Mouse (Mus musculus) 3T3-L1 (cell line): Measurements from ENCODE around the gene Pwwp2a.
A peak's percentile ranks its signal among the peaks of the same experiment; 100 is the strongest.

ENCODE experiments used
- DNase-seq: peaks from one replicate; pipeline ENCODE4 v3.0.0-alpha.2; 2015; ENCODE audit warnings: low read depth, low spot score

Pwwp2a gene

GRCm38 (mm10) chr11:43681472-43682414, at the start of gene Pwwp2a:
Pwwp2a (plus strand) TSS chr11:43681998.
- peak; percentile 99 for DNase-seq

- DNase-seq = no peak
Measured at GRCm38 (mm10) chr11:43632566-43632965, 49.2 kb upstream of the Pwwp2a start.

- no peak for DNase-seq
Measured at GRCm38 (mm10) chr11:43633165-43633564, 48.6 kb upstream of the Pwwp2a start.

GRCm38 (mm10) chr11:43633658-43634401, 48.0 kb upstream of the Pwwp2a start:
- no peak for DNase-seq

GRCm38 (mm10) chr11:43636761-43637160, 45.0 kb upstream of the Pwwp2a start:
- DNase-seq = no peak

GRCm38 (mm10) chr11:43638486-43638885, 43.3 kb upstream of the Pwwp2a start:
- DNase-seq = no peak

GRCm38 (mm10) chr11:43643180-43643591, 38.6 kb upstream of the Pwwp2a start:
- peak; percentile 95 for DNase-seq

GRCm38 (mm10) chr11:43645286-43645685, 36.5 kb upstream of the Pwwp2a start:
- DNase-seq = peak; percentile 16

GRCm38 (mm10) chr11:43653051-43653475, 28.7 kb upstream of the Pwwp2a start:
- DNase-seq = no peak

- no peak for DNase-seq
Measured at GRCm38 (mm10) chr11:43656464-43656863, 25.3 kb upstream of the Pwwp2a start.

- DNase-seq = no peak
Measured at GRCm38 (mm10) chr11:43658010-43658409, 23.8 kb upstream of the Pwwp2a start.

- no peak for DNase-seq
Measured at GRCm38 (mm10) chr11:43667038-43667745, 14.6 kb upstream of the Pwwp2a start.

- DNase-seq = peak; percentile 10
Measured at GRCm38 (mm10) chr11:43682415-43683217, 818 bp downstream of the Pwwp2a start.

GRCm38 (mm10) chr11:43688850-43689249, 7.1 kb downstream of the Pwwp2a start:
- DNase-seq = no peak

- DNase-seq = no peak
Measured at GRCm38 (mm10) chr11:43696623-43697022, 14.8 kb downstream of the Pwwp2a start.

- peak; percentile 5 for DNase-seq
Measured at GRCm38 (mm10) chr11:43698621-43699020, 16.8 kb downstream of the Pwwp2a start.

- DNase-seq = no peak
Measured at GRCm38 (mm10) chr11:43700291-43700690, 18.5 kb downstream of the Pwwp2a start.

- DNase-seq = peak; percentile 66
Measured at GRCm38 (mm10) chr11:43703552-43703951, 21.8 kb downstream of the Pwwp2a start.

- no peak for DNase-seq
Measured at GRCm38 (mm10) chr11:43705751-43706150, 24.0 kb downstream of the Pwwp2a start.

- no peak for DNase-seq
Measured at GRCm38 (mm10) chr11:43708409-43708808, 26.6 kb downstream of the Pwwp2a start.

- DNase-seq = no peak
Measured at GRCm38 (mm10) chr11:43712178-43712577, 30.4 kb downstream of the Pwwp2a start.
